In genomic region chr12:40702233-40702792, GRCm38 (mm10) we compare ENCODE assay signal across 32 mouse cellular contexts.
DNase-seq lines count a peak whose midpoint lies in the region; ATAC-seq and TF ChIP-seq lines count a peak whose summit lies in the region.
"Had no signal": no experiment of that assay in that cellular context is flagged by ENCODE, and none has a peak within 500 bp of the region (broad histone marks: within the 10 kb centered on the region; RNA-seq: fewer than 3 reads in every experiment).

No protein-coding gene starts in this region.

- H3K9ac ChIP-seq in limb, embryonic 12.5 days (replicated peaks): no peak overlapping the region
- H3K9ac ChIP-seq in midbrain, embryonic 16.5 days (ENCODE audit: low read depth, low read length): no peak overlapping the region
- H3K9ac ChIP-seq: embryonic facial prominence, embryonic 13.5 days; hindbrain, embryonic 13.5 days; liver, embryonic 15.5 days; neural tube, embryonic 12.5 days had no signal

- peak overlapping the region; percentile 20; the same call in 1 of the 2 replicates for H3K27ac ChIP-seq in gastrocnemius, adult 2 months
- H3K27ac ChIP-seq in limb, embryonic 12.5 days: no peak overlapping the region
- H3K27ac ChIP-seq in midbrain, embryonic 16.5 days (ENCODE audit: low read length): no peak overlapping the region
- H3K27ac ChIP-seq: embryonic facial prominence, embryonic 13.5 days; forebrain, embryonic 10.5 days; hindbrain, embryonic 13.5 days; kidney, postnatal 0 days; liver, embryonic 15.5 days; neural tube, embryonic 12.5 days had no signal

- no peaks in the 10 kb centered on the region for H3K27me3 ChIP-seq in limb, embryonic 12.5 days
- no peaks in the 10 kb centered on the region for H3K27me3 ChIP-seq in midbrain, embryonic 16.5 days (ENCODE audit: control insufficient read depth, insufficient read depth, low read depth, low read length)
- H3K27me3 ChIP-seq: embryonic facial prominence, embryonic 13.5 days; hindbrain, embryonic 13.5 days; liver, embryonic 15.5 days; neural tube, embryonic 12.5 days; Patski had no signal

- no peaks in the 10 kb centered on the region for H3K9me3 ChIP-seq in limb, embryonic 12.5 days
- H3K9me3 ChIP-seq in midbrain, embryonic 16.5 days (replicated peaks; ENCODE audit: control insufficient read depth, low read length, poor library complexity, severe bottlenecking): no peaks in the 10 kb centered on the region
- H3K9me3 ChIP-seq: embryonic facial prominence, embryonic 13.5 days; forebrain, embryonic 10.5 days; G1E; hindbrain, embryonic 13.5 days; liver, embryonic 15.5 days; neural tube, embryonic 12.5 days had no signal

- no peak overlapping the region for H3K4me3 ChIP-seq in gastrocnemius, adult 2 months
- no peak overlapping the region for H3K4me3 ChIP-seq in limb, embryonic 12.5 days (replicated peaks)
- H3K4me3 ChIP-seq in midbrain, embryonic 16.5 days (ENCODE audit: low read depth, low read length): no peak overlapping the region
- H3K4me3 ChIP-seq: embryonic facial prominence, embryonic 13.5 days; forebrain, embryonic 10.5 days; hindbrain, embryonic 13.5 days; liver, embryonic 15.5 days; myocyte; neural tube, embryonic 12.5 days had no signal

- ATAC-seq in limb, embryonic 12.5 days (ENCODE audit: insufficient number of reproducible peaks, insufficient read depth, low FRiP score, low TSS enrichment, low read depth): peak; percentile 75; the same call in 1 of the 2 replicates
- ATAC-seq in midbrain, embryonic 16.5 days: no peak
- ATAC-seq in monocyte, adult 5-6 weeks (replicated peaks; ENCODE audit: insufficient number of reproducible peaks, low FRiP score, low TSS enrichment, poor library complexity, severe bottlenecking): no peak
- ATAC-seq: forebrain, embryonic 16.5 days; intestine, embryonic 16.5 days; Patski had no signal

- DNase-seq in gastrocnemius, adult 2 months: no peak
- DNase-seq in gastrocnemius, adult 18-20 months (ENCODE audit: low spot score): no peak
- peak; percentile 17 for DNase-seq in embryo, embryonic 11 days
- peak; percentile 37 for DNase-seq in lung, postnatal 10 days
- DNase-seq in cerebellum, adult 18-20 months: no peak
- DNase-seq: adrenal gland, postnatal 14 days; cerebellum, adult 11 months; cerebellum, postnatal 10 days; gastrocnemius, postnatal 25 days; heart, adult 18-20 months; heart, postnatal 4 days; kidney, adult 8-10 months; kidney, postnatal 4 days; midbrain, embryonic 14.5 days; right cerebral cortex, postnatal 4 days; thymus, adult 2 months; thymus, postnatal 36 days had no signal

- peaks cover 4% of the 10 kb centered on the region; the same call in 1 of the 2 replicates for H3K36me3 ChIP-seq in limb, embryonic 12.5 days
- peaks cover 5% of the 10 kb centered on the region for H3K36me3 ChIP-seq in midbrain, embryonic 16.5 days (ENCODE audit: control insufficient read depth, insufficient read depth, low read length)
- H3K36me3 ChIP-seq: embryonic facial prominence, embryonic 13.5 days; forebrain, embryonic 10.5 days; G1E; liver, embryonic 15.5 days; neural tube, embryonic 12.5 days had no signal

- WGBS in limb, embryonic 12.5 days: 22% methylated on average over 5 of the region's 5 CpGs
- 79% methylated on average over 5 of the region's 5 CpGs for WGBS in midbrain, embryonic 16.5 days

- intact Hi-C loops in gastrocnemius, adult 2 months (cut with DNase I): no loop called here

- no peaks in the 10 kb centered on the region for H3K4me1 ChIP-seq in limb, embryonic 12.5 days (replicated peaks)
- no peaks in the 10 kb centered on the region for H3K4me1 ChIP-seq in midbrain, embryonic 16.5 days (ENCODE audit: control insufficient read depth, insufficient read depth, low read length)
- H3K4me1 ChIP-seq: embryonic facial prominence, embryonic 13.5 days; hindbrain, embryonic 13.5 days; liver, embryonic 15.5 days; neural tube, embryonic 12.5 days had no signal

- TF ChIP-seq CTCF in gastrocnemius, adult 2 months (IDR thresholded peaks at IDR 0.05): no peak

- H3K4me2 ChIP-seq in limb, embryonic 12.5 days: no peak overlapping the region
- no peak overlapping the region for H3K4me2 ChIP-seq in midbrain, embryonic 16.5 days (ENCODE audit: low read length)
- H3K4me2 ChIP-seq: embryonic facial prominence, embryonic 13.5 days; heart, embryonic 11.5 days; hindbrain, embryonic 13.5 days; liver, embryonic 15.5 days; neural tube, embryonic 12.5 days had no signal

Comparison
In these comparisons a context has a peak if more than half of its experiments do, and no peak if none do; other contexts are left out.
1. DNase-seq: peak in embryo, embryonic 11 days (single experiment) and lung, postnatal 10 days (single experiment); none in gastrocnemius, adult 2 months (single experiment), gastrocnemius, adult 18-20 months (single experiment) and cerebellum, adult 18-20 months (0 of 2).